Mouse (Mus musculus): ENCODE data around the gene Rprd1b. TPM values are rescaled to one million over a fixed set of nuclear protein-coding genes. Genes with fewer than 3 reads are reported as not detected.

Gene Rprd1b
- polyA plus RNA-seq, 1 experiment, result 13.6 TPM

GRCm38 (mm10) chr2:158127245-158127644, 98.9 kb downstream of the Rprd1b start:
- no peak for TF ChIP-seq CTCF (IDR thresholded peaks at IDR 0.05; ENCODE audit: extremely low read depth, insufficient read depth, insufficient read length, insufficient replicate concordance)
- no peak for TF ChIP-seq POLR2A (IDR thresholded peaks at IDR 0.05; ENCODE audit: low read depth, low read length)
- Histone ChIP-seq H3K27ac (ENCODE audit: insufficient read depth, low read length) (no peak overlapping the region), H3K4me3 (ENCODE audit: extremely low read depth, insufficient read depth, insufficient read length) (no peak overlapping the region), H3K4me1 (ENCODE audit: control insufficient read depth, insufficient read depth, insufficient read length) (no peaks in the 10 kb centered on the region), H3K36me3 (ENCODE audit: control insufficient read depth, insufficient read depth, low read length) (no peaks in the 10 kb centered on the region), H3K27me3 (ENCODE audit: control insufficient read depth, insufficient read depth, low read length) (no peaks in the 10 kb centered on the region)
- WGBS, result 93% methylated on average over 6 of the region's 6 CpGs
- no peak for DNase-seq (ENCODE audit: low read depth in 1 of 2, low spot score in 2 of 2)

DNA sequence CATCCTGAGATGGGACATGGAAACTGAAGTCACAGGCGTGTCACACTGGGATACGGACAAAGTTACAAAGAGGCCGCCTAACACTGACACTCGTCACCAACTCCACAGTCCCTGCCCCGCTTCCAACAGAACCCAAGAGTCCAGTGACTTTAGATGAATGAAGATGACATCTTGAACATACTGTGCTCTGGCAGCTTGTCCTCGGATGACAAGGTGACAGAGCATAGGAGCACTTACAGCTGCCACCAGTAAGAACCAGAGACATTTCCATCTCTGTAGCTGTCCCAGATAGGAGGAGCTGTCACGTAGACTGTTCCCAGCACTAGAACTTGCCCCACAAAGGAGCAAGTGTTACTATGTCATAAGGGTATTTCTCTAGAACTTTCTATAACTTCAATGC, 99.6 kb downstream of the Rprd1b start:
- TF ChIP-seq POLR2A (IDR thresholded peaks at IDR 0.05; ENCODE audit: low read depth, low read length), result no peak
- TF ChIP-seq CTCF (IDR thresholded peaks at IDR 0.05; ENCODE audit: extremely low read depth, insufficient read depth, insufficient read length, insufficient replicate concordance), result no peak
- Histone ChIP-seq H3K27ac (ENCODE audit: insufficient read depth, low read length) (no peak overlapping the region), H3K27me3 (ENCODE audit: control insufficient read depth, insufficient read depth, low read length) (no peaks in the 10 kb centered on the region), H3K4me3 (ENCODE audit: extremely low read depth, insufficient read depth, insufficient read length) (no peak overlapping the region), H3K36me3 (ENCODE audit: control insufficient read depth, insufficient read depth, low read length) (no peaks in the 10 kb centered on the region), H3K4me1 (ENCODE audit: control insufficient read depth, insufficient read depth, insufficient read length) (no peaks in the 10 kb centered on the region)
- 90% methylated on average over 7 of the region's 7 CpGs for WGBS
- DNase-seq (ENCODE audit: low read depth in 1 of 2, low spot score in 2 of 2), result no peak

GRCm38 (mm10) chr2:158128461-158129130, 100.3 kb downstream of the Rprd1b start:
- Histone ChIP-seq H3K27ac (ENCODE audit: insufficient read depth, low read length) (no peak overlapping the region), H3K36me3 (ENCODE audit: control insufficient read depth, insufficient read depth, low read length) (no peaks in the 10 kb centered on the region), H3K4me1 (ENCODE audit: control insufficient read depth, insufficient read depth, insufficient read length) (no peaks in the 10 kb centered on the region), H3K27me3 (ENCODE audit: control insufficient read depth, insufficient read depth, low read length) (no peaks in the 10 kb centered on the region), H3K4me3 (ENCODE audit: extremely low read depth, insufficient read depth, insufficient read length) (no peak overlapping the region)
- no peak for TF ChIP-seq POLR2A (IDR thresholded peaks at IDR 0.05; ENCODE audit: low read depth, low read length)
- no peak for TF ChIP-seq CTCF (IDR thresholded peaks at IDR 0.05; ENCODE audit: extremely low read depth, insufficient read depth, insufficient read length, insufficient replicate concordance)
- DNase-seq (ENCODE audit: low read depth in 1 of 2, low spot score in 2 of 2), result no peak
- 93% methylated on average over 8 of the region's 8 CpGs for WGBS

- TF ChIP-seq CTCF (IDR thresholded peaks at IDR 0.05; ENCODE audit: extremely low read depth, insufficient read depth, insufficient read length, insufficient replicate concordance), result no peak
- no peak for TF ChIP-seq POLR2A (IDR thresholded peaks at IDR 0.05; ENCODE audit: low read depth, low read length)
- no peak for DNase-seq (ENCODE audit: low read depth in 1 of 2, low spot score in 2 of 2)
- H3K27me3 ChIP-seq (ENCODE audit: control insufficient read depth, insufficient read depth, low read length), result no peaks in the 10 kb centered on the region
- WGBS, result 91% methylated on average over 16 of the region's 16 CpGs
- H3K27ac ChIP-seq (ENCODE audit: insufficient read depth, low read length), result no peak overlapping the region
- no peaks in the 10 kb centered on the region for H3K36me3 ChIP-seq (ENCODE audit: control insufficient read depth, insufficient read depth, low read length)
- H3K4me3 ChIP-seq (ENCODE audit: extremely low read depth, insufficient read depth, insufficient read length), result no peak overlapping the region
- no peaks in the 10 kb centered on the region for H3K4me1 ChIP-seq (ENCODE audit: control insufficient read depth, insufficient read depth, insufficient read length)
These were observed 101.2 kb downstream of the Rprd1b start for GRCm38 (mm10) chr2:158129291-158130002.

DNA sequence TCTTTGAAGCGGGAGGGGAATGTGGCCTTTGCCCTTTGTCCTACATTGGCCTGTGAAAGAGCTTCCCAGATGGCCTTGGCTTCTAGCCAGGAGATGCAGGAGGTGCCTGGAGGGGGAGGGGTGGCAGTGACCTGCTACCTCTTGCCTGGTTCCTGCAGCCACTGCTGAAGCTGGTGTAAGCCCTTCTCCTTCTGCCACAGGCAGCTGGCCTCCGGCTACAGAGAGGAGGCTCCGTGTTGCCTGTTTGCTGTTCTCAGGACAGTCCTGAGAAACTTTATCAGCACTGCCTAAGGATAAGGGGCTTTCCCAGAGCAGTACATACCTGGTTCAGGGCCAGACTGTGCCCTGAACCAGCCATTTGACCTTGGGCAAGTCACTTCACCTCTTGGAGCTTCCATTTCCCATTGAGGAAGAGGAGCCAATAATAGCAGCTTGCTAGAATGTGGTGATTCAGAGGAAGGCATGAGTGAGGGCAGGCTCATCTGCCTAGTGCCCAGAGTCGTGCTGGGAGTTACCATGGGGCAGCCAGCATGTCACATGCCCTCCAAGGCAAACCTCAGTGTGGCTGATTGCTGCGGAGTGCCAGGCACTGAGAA, 102.2 kb downstream of the Rprd1b start:
- TF ChIP-seq POLR2A (IDR thresholded peaks at IDR 0.05; ENCODE audit: low read depth, low read length) (no peak), CTCF (IDR thresholded peaks at IDR 0.05; ENCODE audit: extremely low read depth, insufficient read depth, insufficient read length, insufficient replicate concordance) (no peak)
- no peaks in the 10 kb centered on the region for H3K27me3 ChIP-seq (ENCODE audit: control insufficient read depth, insufficient read depth, low read length)
- 71% methylated on average over 5 of the region's 5 CpGs for WGBS
- 0 out of 2 replicates have a peak, but pooled peaks cover 2% of the 10 kb centered on the region for H3K4me1 ChIP-seq (ENCODE audit: control insufficient read depth, insufficient read depth, insufficient read length)
- H3K36me3 ChIP-seq (ENCODE audit: control insufficient read depth, insufficient read depth, low read length), result no peaks in the 10 kb centered on the region
- no peak for DNase-seq (ENCODE audit: low read depth in 1 of 2, low spot score in 2 of 2)
- no peak overlapping the region for H3K27ac ChIP-seq (ENCODE audit: insufficient read depth, low read length)
- no peak overlapping the region for H3K4me3 ChIP-seq (ENCODE audit: extremely low read depth, insufficient read depth, insufficient read length)

- DNase-seq (ENCODE audit: low read depth in 1 of 2, low spot score in 2 of 2), result no peak
- H3K4me1 ChIP-seq (ENCODE audit: control insufficient read depth, insufficient read depth, insufficient read length), result peaks cover 3% of the 10 kb centered on the region; the same call in 1 of the 2 replicates
- no peaks in the 10 kb centered on the region for H3K27me3 ChIP-seq (ENCODE audit: control insufficient read depth, insufficient read depth, low read length)
- H3K4me3 ChIP-seq (ENCODE audit: extremely low read depth, insufficient read depth, insufficient read length), result no peak overlapping the region
- TF ChIP-seq POLR2A (IDR thresholded peaks at IDR 0.05; ENCODE audit: low read depth, low read length) (no peak), CTCF (IDR thresholded peaks at IDR 0.05; ENCODE audit: extremely low read depth, insufficient read depth, insufficient read length, insufficient replicate concordance) (no peak)
- no peaks in the 10 kb centered on the region for H3K36me3 ChIP-seq (ENCODE audit: control insufficient read depth, insufficient read depth, low read length)
- 91% methylated on average over 13 of the region's 13 CpGs for WGBS
- H3K27ac ChIP-seq (ENCODE audit: insufficient read depth, low read length), result no peak overlapping the region
These were observed 103.0 kb downstream of the Rprd1b start for GRCm38 (mm10) chr2:158131197-158131835.

All from spleen, adult 2 months (tissue).